Mouse (Mus musculus): ENCODE data around the gene Rai1.

DNA sequence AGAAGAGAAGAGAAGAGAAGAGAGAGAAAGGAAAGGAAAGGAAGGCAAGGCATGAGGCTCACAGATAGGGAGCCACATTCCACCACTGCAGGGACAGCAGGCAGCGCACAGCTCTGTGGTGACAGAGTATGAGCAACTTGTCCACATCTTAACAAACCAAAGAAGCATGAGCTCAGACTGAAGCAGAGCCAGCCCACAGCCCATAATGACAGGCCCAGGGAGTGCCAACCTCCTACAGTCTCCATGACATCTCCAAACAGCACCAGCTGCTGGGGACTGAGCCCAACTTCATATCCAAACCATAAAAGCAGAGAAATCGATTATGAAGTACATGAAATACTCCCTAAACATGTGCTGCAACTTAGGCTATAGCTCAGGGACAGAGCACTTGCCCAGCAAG, 46.8 kb upstream of the Rai1 start:
- TF ChIP-seq GATA1 (IDR thresholded peaks at IDR 0.05; ENCODE audit: borderline replicate concordance, low read length) (no peak), FLI1 (IDR thresholded peaks at IDR 0.05; ENCODE audit: low read length) (no peak)

Measured in megakaryocyte, embryonic 14.5 days (primary cell).